Mouse (Mus musculus) forebrain, embryonic 14.5 days (tissue): ENCODE results near the gene Brip1. TPM values are rescaled to one million over a fixed set of nuclear protein-coding genes. Genes with fewer than 3 reads are reported as not detected.
A peak's percentile ranks its signal among the peaks of the same experiment; 100 is the strongest.
"Not testable (repeated sequence)": the region's sequence is repeated elsewhere in the genome, so short reads cannot be mapped to it uniquely, and the experiment has no call there.

Experiments
- ATAC-seq: fragments of 200-750 bp; cut with Nextera tagmentation; 2 replicates; pipeline ENCODE4 v1.8.0; 2017; ENCODE audit warnings: mild to moderate bottlenecking, moderate library complexity
- DNase-seq: peaks from one replicate; pipeline ENCODE4 v3.0.0-alpha.2; 2015; ENCODE audit warnings: low spot score
- H3K27ac ChIP-seq: fragments of 300-500 bp; sonication (generic); 2 replicates; pipeline ENCODE4 v1.5.1; 2014; ENCODE audit warnings: low read depth, mild to moderate bottlenecking, control low read depth, low read length, moderate library complexity
- H3K27me3 ChIP-seq: fragments of 300-500 bp; sonication (generic); replicated peaks from 2 replicates; pipeline ENCODE4 v1.6.1; 2014; ENCODE audit warnings: low read length, control low read depth, mixed read lengths; ENCODE audit not compliant: control insufficient read depth, insufficient read depth
- H3K36me3 ChIP-seq: fragments of 300-500 bp; sonication (generic); 2 replicates; pipeline ENCODE4 v1.6.1; 2014; ENCODE audit warnings: low read length, control low read depth; ENCODE audit not compliant: control insufficient read depth, insufficient read depth
- H3K4me1 ChIP-seq: fragments of 300-500 bp; sonication (generic); 2 replicates; pipeline ENCODE4 v1.6.1; 2014; ENCODE audit warnings: antibody characterized with exemption, low read length, control low read depth; ENCODE audit not compliant: control insufficient read depth, insufficient read depth
- H3K4me2 ChIP-seq: fragments of 300-500 bp; sonication (generic); 2 replicates; pipeline ENCODE4 v1.6.1; 2014; ENCODE audit warnings: mild to moderate bottlenecking, control low read depth, low read length
- H3K4me3 ChIP-seq: fragments of 300-500 bp; sonication (generic); 2 replicates; pipeline ENCODE4 v1.5.1; 2014; ENCODE audit warnings: low read depth, low read length, control low read depth
- H3K9ac ChIP-seq: fragments of 300-500 bp; sonication (generic); 2 replicates; pipeline ENCODE4 v1.6.1; 2014; ENCODE audit warnings: mild to moderate bottlenecking, low read length, control low read depth, moderate library complexity
- H3K9me3 ChIP-seq: fragments of 300-500 bp; sonication (generic); replicated peaks from 2 replicates; pipeline ENCODE4 v1.6.1; 2016; ENCODE audit warnings: low read length, control low read depth, mixed read lengths; ENCODE audit not compliant: control insufficient read depth
- WGBS: fragments of 180-500 bp; shearing (Covaris S2); extraction: QIAGEN DNeasy Blood & Tissue Kit; methylation state at CpG from one replicate; pipeline ENCODE4 v1.1.7; 2014; 5-methylcytosine and 5-hydroxymethylcytosine counted together
- polyA plus RNA-seq: library from polyadenylated mRNA; unstranded; fragments of >200 nt; fragmentation: Nextera tagmentation; extraction: Ambion mirVana; gene quantifications from 2 replicates; pipeline ENCODE4 v1.2.1, GENCODE M21; 2014

The Brip1 gene
- polyA plus RNA-seq, 1 experiment from 2014 or later, result 3.7 TPM

- Histone ChIP-seq H3K9ac (peak overlapping the region; percentile 80), H3K4me1 (peaks cover 4% of the 10 kb centered on the region; the same call in 1 of the 2 replicates), H3K36me3 (peaks cover 35% of the 10 kb centered on the region), H3K27ac (0 out of 2 replicates have a peak overlapping the region, but pooled peaks have one; percentile 61), H3K27me3 (no peaks in the 10 kb centered on the region), H3K4me3 (peak overlapping the region; percentile 76), H3K4me2 (peak overlapping the region; percentile 71), H3K9me3 (no peaks in the 10 kb centered on the region; the same call in 1 of the 2 replicates)
- peak; percentile 17 for DNase-seq
- no peak for ATAC-seq
- WGBS, result 57% methylated on average over 16 of the region's 16 CpGs
Observed at GRCm38 (mm10) chr11:86201901-86202675, 1.1 kb upstream of the Brip1 start.

GRCm38 (mm10) chr11:86200460-86201021 is 452 bp downstream of the Brip1 start:
- peak; percentile 74 for ATAC-seq
- Histone ChIP-seq H3K4me3 (peak overlapping the region; percentile 76), H3K9me3 (no peaks in the 10 kb centered on the region; the same call in 1 of the 2 replicates), H3K36me3 (peaks cover 20% of the 10 kb centered on the region), H3K4me2 (peak overlapping the region; percentile 54), H3K9ac (peak overlapping the region; percentile 53), H3K4me1 (peaks cover 4% of the 10 kb centered on the region; the same call in 1 of the 2 replicates), H3K27me3 (no peaks in the 10 kb centered on the region), H3K27ac (peak overlapping the region; percentile 1; the same call in 1 of the 2 replicates)
- no peak for DNase-seq
- 1% methylated on average over 21 of the region's 21 CpGs for WGBS

GRCm38 (mm10) chr11:86199733-86200132 is 1.3 kb downstream of the Brip1 start:
- Histone ChIP-seq H3K4me3 (peak overlapping the region; percentile 76; the same call in 1 of the 2 replicates), H3K4me2 (peak overlapping the region; percentile 54), H3K9ac (no peak overlapping the region), H3K27ac (no peak overlapping the region), H3K4me1 (peaks cover 4% of the 10 kb centered on the region; the same call in 1 of the 2 replicates), H3K9me3 (no peaks in the 10 kb centered on the region; the same call in 1 of the 2 replicates), H3K27me3 (no peaks in the 10 kb centered on the region), H3K36me3 (peaks cover 15% of the 10 kb centered on the region)
- WGBS, result 61% methylated on average over 4 of the region's 4 CpGs
- ATAC-seq (no peak), DNase-seq (no peak)

- H3K9me3 ChIP-seq, result not testable (repeated sequence)
- WGBS, result 91% methylated on average over 7 of the region's 7 CpGs
Observed at GRCm38 (mm10) chr11:86185224-86185623, 15.8 kb downstream of the Brip1 start.

GRCm38 (mm10) chr11:86175833-86176232 is 25.2 kb downstream of the Brip1 start:
- no peak overlapping the region for H3K9ac ChIP-seq
- H3K27me3 ChIP-seq, result no peaks in the 10 kb centered on the region
- H3K4me3 ChIP-seq, result no peak overlapping the region
- no peaks in the 10 kb centered on the region for H3K36me3 ChIP-seq
- ATAC-seq, result no peak
- 88% methylated on average over 3 of the region's 3 CpGs for WGBS
- no peaks in the 10 kb centered on the region for H3K4me1 ChIP-seq
- no peaks in the 10 kb centered on the region for H3K9me3 ChIP-seq
- H3K27ac ChIP-seq, result no peak overlapping the region
- H3K4me2 ChIP-seq, result no peak overlapping the region
- no peak for DNase-seq

More at GRCm38 (mm10) chr11:86185224-86185623, 15.8 kb downstream of the Brip1 start:
- not testable (repeated sequence) for H3K27me3 ChIP-seq, H3K4me2 ChIP-seq, H3K4me1 ChIP-seq, H3K9ac ChIP-seq, ATAC-seq, H3K4me3 ChIP-seq, H3K27ac ChIP-seq, DNase-seq, H3K36me3 ChIP-seq

- Histone ChIP-seq H3K27ac (no peak overlapping the region), H3K4me2 (no peak overlapping the region), H3K27me3 (no peaks in the 10 kb centered on the region), H3K4me1 (no peaks in the 10 kb centered on the region), H3K9me3 (no peaks in the 10 kb centered on the region), H3K9ac (no peak overlapping the region), H3K36me3 (no peaks in the 10 kb centered on the region), H3K4me3 (no peak overlapping the region)
- DNase-seq, result peak; percentile 74
- ATAC-seq, result no peak
- WGBS, result 66% methylated on average over 2 of the region's 2 CpGs
Observed at GRCm38 (mm10) chr11:86174173-86174572, 26.8 kb downstream of the Brip1 start.

- no peak overlapping the region for H3K27ac ChIP-seq
- H3K4me2 ChIP-seq, result no peak overlapping the region
- no peaks in the 10 kb centered on the region for H3K36me3 ChIP-seq
- H3K9me3 ChIP-seq, result no peaks in the 10 kb centered on the region
- no peaks in the 10 kb centered on the region for H3K27me3 ChIP-seq
- WGBS, result 90% methylated on average over 2 of the region's 2 CpGs
- ATAC-seq, result no peak
- H3K4me1 ChIP-seq, result 0 out of 2 replicates have a peak, but pooled peaks cover 2% of the 10 kb centered on the region
- no peak overlapping the region for H3K4me3 ChIP-seq
- DNase-seq, result no peak
- no peak overlapping the region for H3K9ac ChIP-seq
Observed at GRCm38 (mm10) chr11:86170743-86171142, 30.2 kb downstream of the Brip1 start.

- 73% methylated on average over 2 of the region's 2 CpGs for WGBS
- DNase-seq (no peak), ATAC-seq (no peak)
- H3K27ac ChIP-seq, result no peak overlapping the region
- no peak overlapping the region for H3K4me2 ChIP-seq
- H3K4me3 ChIP-seq, result no peak overlapping the region
- H3K9me3 ChIP-seq, result no peaks in the 10 kb centered on the region
- no peaks in the 10 kb centered on the region; the same call in 1 of the 2 replicates for H3K4me1 ChIP-seq
- no peaks in the 10 kb centered on the region for H3K36me3 ChIP-seq
- no peak overlapping the region for H3K9ac ChIP-seq
- no peaks in the 10 kb centered on the region for H3K27me3 ChIP-seq
Observed at GRCm38 (mm10) chr11:86160251-86160650, 40.7 kb downstream of the Brip1 start.

- Histone ChIP-seq H3K4me3 (no peak overlapping the region), H3K9ac (no peak overlapping the region), H3K27ac (no peak overlapping the region), H3K9me3 (no peaks in the 10 kb centered on the region), H3K27me3 (no peaks in the 10 kb centered on the region), H3K36me3 (no peaks in the 10 kb centered on the region), H3K4me2 (no peak overlapping the region), H3K4me1 (no peaks in the 10 kb centered on the region; the same call in 1 of the 2 replicates)
- DNase-seq (peak; percentile 10), ATAC-seq (no peak)
- WGBS, result 16% methylated on average over 2 of the region's 2 CpGs
Observed at GRCm38 (mm10) chr11:86158950-86159349, 42.0 kb downstream of the Brip1 start.
